Comparison of ENCODE assay signal across 8 mouse cellular contexts in genomic region chr3:103916839-103917237, GRCm38 (mm10). TPM values are rescaled to one million over a fixed set of nuclear protein-coding genes. Genes with fewer than 3 reads are reported as not detected.
DNase-seq lines count a peak whose midpoint lies in the region; ATAC-seq lines count a peak whose summit lies in the region.

No protein-coding gene starts in this region.

- peak overlapping the region; percentile 74 for H3K4me2 ChIP-seq in kidney, embryonic 15.5 days
- H3K4me2 ChIP-seq in embryonic facial prominence, embryonic 11.5 days (ENCODE audit: low read depth, low read length): peak overlapping the region; percentile 34
- peak overlapping the region; percentile 81 for H3K4me2 ChIP-seq in hindbrain, embryonic 16.5 days (ENCODE audit: low read length)
- peak overlapping the region; percentile 84 for H3K4me2 ChIP-seq in midbrain, embryonic 14.5 days (ENCODE audit: low read length)

- no peak for DNase-seq in kidney, postnatal 4 days
- no peak for DNase-seq in embryonic facial prominence, embryonic 11.5 days (ENCODE audit: low spot score)
- no peak for DNase-seq in midbrain, embryonic 14.5 days
- no peak for DNase-seq in left cerebral cortex, adult 9 months (ENCODE audit: low spot score in 2 of 2)
- DNase-seq in cerebellum, postnatal 25 days: no peak

- no peak overlapping the region for H3K27ac ChIP-seq in kidney, embryonic 15.5 days
- no peak overlapping the region for H3K27ac ChIP-seq in embryonic facial prominence, embryonic 11.5 days (replicated peaks; ENCODE audit: low read depth, low read length)
- no peak overlapping the region for H3K27ac ChIP-seq in hindbrain, embryonic 16.5 days (ENCODE audit: low read depth, low read length)
- no peak overlapping the region for H3K27ac ChIP-seq in midbrain, embryonic 14.5 days (replicated peaks; ENCODE audit: low read depth, low read length)

- 60% methylated on average over 3 of the region's 3 CpGs for WGBS in kidney, embryonic 15.5 days
- WGBS in embryonic facial prominence, embryonic 11.5 days: 73% methylated on average over 3 of the region's 3 CpGs
- WGBS in hindbrain, embryonic 16.5 days: 75% methylated on average over 3 of the region's 3 CpGs
- 77% methylated on average over 3 of the region's 3 CpGs for WGBS in midbrain, embryonic 14.5 days

- no peaks in the 10 kb centered on the region for H3K9me3 ChIP-seq in kidney, embryonic 15.5 days (replicated peaks)
- no peaks in the 10 kb centered on the region for H3K9me3 ChIP-seq in embryonic facial prominence, embryonic 11.5 days (replicated peaks; ENCODE audit: control insufficient read depth, low read length)
- H3K9me3 ChIP-seq in hindbrain, embryonic 16.5 days (ENCODE audit: control insufficient read depth, low read length): no peaks in the 10 kb centered on the region
- no peaks in the 10 kb centered on the region for H3K9me3 ChIP-seq in midbrain, embryonic 14.5 days (ENCODE audit: control insufficient read depth, low read length)

- H3K9ac ChIP-seq in kidney, embryonic 15.5 days: peak overlapping the region; percentile 11; the same call in 1 of the 2 replicates
- H3K9ac ChIP-seq in embryonic facial prominence, embryonic 11.5 days (replicated peaks; ENCODE audit: low read length): no peak overlapping the region
- peak overlapping the region; percentile 43; the same call in 1 of the 2 replicates for H3K9ac ChIP-seq in hindbrain, embryonic 16.5 days (ENCODE audit: low read depth, low read length)
- H3K9ac ChIP-seq in midbrain, embryonic 14.5 days (replicated peaks; ENCODE audit: low read length): peak overlapping the region; percentile 45

- no peak for ATAC-seq in kidney, embryonic 15.5 days (replicated peaks; ENCODE audit: low FRiP score)
- no peak for ATAC-seq in embryonic facial prominence, embryonic 11.5 days (replicated peaks; ENCODE audit: insufficient number of reproducible peaks, low FRiP score, low TSS enrichment, low read depth)
- ATAC-seq in hindbrain, embryonic 16.5 days: no peak
- ATAC-seq in midbrain, embryonic 14.5 days (ENCODE audit: low FRiP score, low TSS enrichment): no peak
- ATAC-seq in megakaryocyte-erythroid progenitor cell, adult 5-6 weeks (replicated peaks; ENCODE audit: low FRiP score, low TSS enrichment, poor library complexity, severe bottlenecking): no peak

- H3K27me3 ChIP-seq in kidney, embryonic 15.5 days: no peaks in the 10 kb centered on the region
- H3K27me3 ChIP-seq in embryonic facial prominence, embryonic 11.5 days (ENCODE audit: control insufficient read depth, insufficient read depth, low read length): no peaks in the 10 kb centered on the region
- H3K27me3 ChIP-seq in hindbrain, embryonic 16.5 days (replicated peaks; ENCODE audit: control insufficient read depth, insufficient read depth, low read length): no peaks in the 10 kb centered on the region
- H3K27me3 ChIP-seq in midbrain, embryonic 14.5 days (ENCODE audit: control insufficient read depth, insufficient read depth, low read length): no peaks in the 10 kb centered on the region

- peak overlapping the region; percentile 28 for H3K4me3 ChIP-seq in kidney, embryonic 15.5 days (replicated peaks)
- peak overlapping the region; percentile 22; the same call in 1 of the 2 replicates for H3K4me3 ChIP-seq in embryonic facial prominence, embryonic 11.5 days (ENCODE audit: low read depth, low read length)
- H3K4me3 ChIP-seq in hindbrain, embryonic 16.5 days (ENCODE audit: low read length): peak overlapping the region; percentile 21
- H3K4me3 ChIP-seq in midbrain, embryonic 14.5 days (replicated peaks; ENCODE audit: low read depth, low read length): peak overlapping the region; percentile 95

- H3K36me3 ChIP-seq in kidney, embryonic 15.5 days: peaks cover 5% of the 10 kb centered on the region; the same call in 1 of the 2 replicates
- no peaks in the 10 kb centered on the region for H3K36me3 ChIP-seq in embryonic facial prominence, embryonic 11.5 days (replicated peaks; ENCODE audit: control insufficient read depth, insufficient read depth, low read depth, low read length)
- H3K36me3 ChIP-seq in hindbrain, embryonic 16.5 days (ENCODE audit: control insufficient read depth, insufficient read depth, low read length): no peaks in the 10 kb centered on the region
- H3K36me3 ChIP-seq in midbrain, embryonic 14.5 days (ENCODE audit: control insufficient read depth, insufficient read depth, low read length): no peaks in the 10 kb centered on the region

- peaks cover 11% of the 10 kb centered on the region for H3K4me1 ChIP-seq in kidney, embryonic 15.5 days
- no peaks in the 10 kb centered on the region for H3K4me1 ChIP-seq in embryonic facial prominence, embryonic 11.5 days (ENCODE audit: control insufficient read depth, insufficient read depth, low read length)
- H3K4me1 ChIP-seq in hindbrain, embryonic 16.5 days (ENCODE audit: control insufficient read depth, insufficient read depth, low read depth, low read length): peaks cover 11% of the 10 kb centered on the region
- peaks cover 18% of the 10 kb centered on the region for H3K4me1 ChIP-seq in midbrain, embryonic 14.5 days (ENCODE audit: control insufficient read depth, insufficient read depth, low read length)

RNA-seq across cellular contexts. Expression of gene Rsbn1, which starts 2.9 kb away (rescaled TPM):
- polyA plus RNA-seq in kidney, embryonic 15.5 days (2015; fragmentation: Nextera tagmentation; extraction: Ambion mirVana): 10.2 and 10.7 TPM in 2 replicates
- 19.5 and 20.6 TPM in 2 replicates for polyA plus RNA-seq in embryonic facial prominence, embryonic 11.5 days (2014; fragmentation: Nextera tagmentation; extraction: Ambion mirVana)
- 15.4 and 17.4 TPM in 2 replicates for polyA plus RNA-seq in hindbrain, embryonic 16.5 days (2015; fragmentation: Nextera tagmentation; extraction: Ambion mirVana)
- polyA plus RNA-seq in midbrain, embryonic 14.5 days (2014; fragmentation: Nextera tagmentation; extraction: Ambion mirVana): 29.3 and 29.5 TPM in 2 replicates
- 22.9 and 25.1 TPM in 2 replicates for total RNA-seq in megakaryocyte-erythroid progenitor cell, adult 5-6 weeks (2014; fragmentation: Nextera tagmentation)
- total RNA-seq in megakaryocyte-erythroid progenitor cell, adult 5-6 weeks (2017): 30.6 and 38.4 TPM in 2 replicates

RNA-seq across cellular contexts. Expression of gene Phtf1, which starts 51.1 kb away (rescaled TPM):
- 26.8 and 29.7 TPM in 2 replicates for polyA plus RNA-seq in kidney, embryonic 15.5 days (2015; fragmentation: Nextera tagmentation; extraction: Ambion mirVana)
- polyA plus RNA-seq in embryonic facial prominence, embryonic 11.5 days (2014; fragmentation: Nextera tagmentation; extraction: Ambion mirVana): 49.0 and 53.2 TPM in 2 replicates
- 19.4 and 22.3 TPM in 2 replicates for polyA plus RNA-seq in hindbrain, embryonic 16.5 days (2015; fragmentation: Nextera tagmentation; extraction: Ambion mirVana)
- 24.7 and 35.9 TPM in 2 replicates for polyA plus RNA-seq in midbrain, embryonic 14.5 days (2014; fragmentation: Nextera tagmentation; extraction: Ambion mirVana)
- total RNA-seq in megakaryocyte-erythroid progenitor cell, adult 5-6 weeks (2014; fragmentation: Nextera tagmentation): 21.7 and 28.2 TPM in 2 replicates
- total RNA-seq in megakaryocyte-erythroid progenitor cell, adult 5-6 weeks (2017): 32.7 and 35.5 TPM in 2 replicates

RNA-seq across cellular contexts. Expression of gene Ptpn22, which starts 57.2 kb away (rescaled TPM):
- polyA plus RNA-seq in kidney, embryonic 15.5 days (2015; fragmentation: Nextera tagmentation; extraction: Ambion mirVana): 0.58 and 0.73 TPM in 2 replicates
- polyA plus RNA-seq in embryonic facial prominence, embryonic 11.5 days (2014; fragmentation: Nextera tagmentation; extraction: Ambion mirVana): 0.28 and 0.43 TPM in 2 replicates
- 0.43 and 0.59 TPM in 2 replicates for polyA plus RNA-seq in hindbrain, embryonic 16.5 days (2015; fragmentation: Nextera tagmentation; extraction: Ambion mirVana)
- 0.26 TPM in 2 replicates for polyA plus RNA-seq in midbrain, embryonic 14.5 days (2014; fragmentation: Nextera tagmentation; extraction: Ambion mirVana)
- total RNA-seq in megakaryocyte-erythroid progenitor cell, adult 5-6 weeks (2014; fragmentation: Nextera tagmentation): 6.7 and 15.5 TPM in 2 replicates
- total RNA-seq in megakaryocyte-erythroid progenitor cell, adult 5-6 weeks (2017): 14.0 and 19.4 TPM in 2 replicates

Comparison
In these comparisons a context has a peak if more than half of its experiments do, and no peak if none do; other contexts are left out.
1. H3K4me2 ChIP-seq: peak in every context shown above with its lines; median percentile 84 in midbrain, embryonic 14.5 days; 81 in hindbrain, embryonic 16.5 days; 74 in kidney, embryonic 15.5 days; 34 in embryonic facial prominence, embryonic 11.5 days.
2. H3K4me3 ChIP-seq: peak in every context shown above with its lines; median percentile 95 in midbrain, embryonic 14.5 days; 28 in kidney, embryonic 15.5 days; 22 in embryonic facial prominence, embryonic 11.5 days; 21 in hindbrain, embryonic 16.5 days.